Mouse (Mus musculus) hindbrain, embryonic 13.5 days (tissue): ENCODE results near the gene Commd7. TPM values are rescaled to one million over a fixed set of nuclear protein-coding genes. Genes with fewer than 3 reads are reported as not detected.

ENCODE experiments used
- ATAC-seq: fragments of 200-750 bp; cut with Nextera tagmentation; 2 replicates; pipeline ENCODE4 v1.8.0; 2017; ENCODE audit warnings: moderate TSS enrichment; ENCODE audit not compliant: low FRiP score
- H3K27ac ChIP-seq: fragments of 300-500 bp; sonication (generic); 2 replicates; pipeline ENCODE4 v1.5.1; 2015; ENCODE audit warnings: inconsistent platforms, mild to moderate bottlenecking, moderate library complexity
- H3K27me3 ChIP-seq: fragments of 300-500 bp; sonication (generic); 2 replicates; pipeline ENCODE4 v1.6.1; 2015; ENCODE audit warnings: mild to moderate bottlenecking, inconsistent platforms
- H3K36me3 ChIP-seq: fragments of 300-500 bp; sonication (generic); 2 replicates; pipeline ENCODE4 v1.6.1; 2015; ENCODE audit warnings: mild to moderate bottlenecking, inconsistent platforms
- H3K4me1 ChIP-seq: fragments of 300-500 bp; sonication (generic); replicated peaks from 2 replicates; pipeline ENCODE4 v1.6.1; 2015; ENCODE audit warnings: inconsistent platforms
- H3K4me2 ChIP-seq: fragments of 300-500 bp; sonication (generic); 2 replicates; pipeline ENCODE4 v1.6.1; 2015; ENCODE audit warnings: inconsistent platforms, mild to moderate bottlenecking, moderate library complexity
- H3K4me3 ChIP-seq: fragments of 300-500 bp; sonication (generic); 2 replicates; pipeline ENCODE4 v1.5.1; 2015; ENCODE audit warnings: mild to moderate bottlenecking, inconsistent platforms
- H3K9ac ChIP-seq: fragments of 300-500 bp; sonication (generic); 2 replicates; pipeline ENCODE4 v1.6.1; 2015; ENCODE audit warnings: mild to moderate bottlenecking, inconsistent platforms
- H3K9me3 ChIP-seq: fragments of 300-500 bp; sonication (generic); 2 replicates; pipeline ENCODE4 v1.6.1; 2016; ENCODE audit warnings: inconsistent platforms
- WGBS: fragments of 180-500 bp; shearing (Covaris S2); methylation state at CpG from one replicate; pipeline ENCODE4 v1.1.7; 2015; 5-methylcytosine and 5-hydroxymethylcytosine counted together
- polyA plus RNA-seq: library from polyadenylated mRNA; unstranded; fragments of >200 nt; fragmentation: Nextera tagmentation; extraction: Ambion mirVana; gene quantifications from 2 replicates; pipeline ENCODE4 v1.2.1, GENCODE M21; 2015

Gene Commd7
- polyA plus RNA-seq, 1 experiment from 2014 or later: 88.3 TPM

DNA sequence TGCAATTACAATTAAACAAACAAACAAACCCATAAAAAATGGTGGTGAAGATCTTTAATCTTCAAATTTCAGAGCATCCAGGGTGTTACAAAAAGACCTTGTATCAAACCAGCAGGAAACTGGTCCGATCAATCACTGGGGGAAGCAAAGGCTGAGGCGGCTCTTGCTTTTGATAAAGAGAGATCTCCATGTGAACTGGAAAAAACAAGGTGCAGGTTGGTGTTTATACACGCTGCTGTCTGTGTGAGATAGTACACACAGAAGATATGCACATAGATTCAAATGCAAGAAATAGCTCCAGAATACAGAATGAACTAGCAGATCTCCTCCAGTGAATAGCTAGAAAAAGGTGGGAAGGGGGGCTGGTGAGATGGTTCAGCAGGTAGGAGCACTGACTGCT lies 15.7 kb downstream of the Commd7 start:
- no peak for ATAC-seq
- Histone ChIP-seq H3K27me3 (no peaks in the 10 kb centered on the region), H3K9me3 (no peaks in the 10 kb centered on the region), H3K4me3 (no peak overlapping the region), H3K4me1 (0 out of 2 replicates have a peak, but pooled peaks cover 4% of the 10 kb centered on the region), H3K9ac (no peak overlapping the region), H3K27ac (no peak overlapping the region), H3K4me2 (no peak overlapping the region), H3K36me3 (peaks cover 59% of the 10 kb centered on the region)
- WGBS: 94% methylated on average over 3 of the region's 3 CpGs

DNA sequence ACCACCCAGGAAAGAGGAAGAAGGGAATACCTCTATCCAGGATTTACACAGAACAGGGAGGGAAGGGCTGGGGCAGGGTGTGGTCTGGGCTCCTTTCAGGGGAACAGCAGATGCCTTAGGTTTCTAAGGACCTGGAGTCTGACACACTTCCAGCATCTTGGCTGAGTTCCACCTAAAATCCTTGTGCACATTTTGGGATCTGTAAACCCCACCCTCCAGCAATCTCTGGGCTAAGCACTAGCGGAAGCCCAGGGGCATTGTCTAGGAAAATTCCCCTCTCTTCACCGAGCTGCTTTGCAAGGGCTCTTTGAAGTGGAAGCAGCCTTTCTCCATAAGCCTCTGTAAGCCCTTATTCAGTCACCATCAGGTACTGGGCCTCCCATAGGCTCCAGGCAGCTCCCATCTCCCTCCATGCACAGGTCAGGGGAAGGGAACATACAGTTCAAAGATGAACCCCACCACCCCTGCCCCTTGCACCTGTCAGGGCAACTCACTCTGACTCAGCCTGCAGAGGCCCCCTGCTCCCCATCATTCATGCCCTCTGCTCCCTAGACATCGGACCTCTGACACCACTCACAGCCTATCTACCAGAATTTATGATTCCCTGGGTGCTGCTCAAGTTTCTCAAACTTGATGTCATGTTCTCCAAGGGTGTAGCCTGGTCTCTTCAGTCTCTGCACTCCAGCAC lies 19.8 kb downstream of the Commd7 start:
- H3K9me3 ChIP-seq: no peaks in the 10 kb centered on the region
- no peak overlapping the region for H3K27ac ChIP-seq
- H3K4me3 ChIP-seq: no peak overlapping the region
- peaks cover 17% of the 10 kb centered on the region for H3K36me3 ChIP-seq
- no peak for ATAC-seq
- H3K4me2 ChIP-seq: no peak overlapping the region
- 40% methylated on average over 3 of the region's 3 CpGs for WGBS
- H3K27me3 ChIP-seq: no peaks in the 10 kb centered on the region
- peaks cover 29% of the 10 kb centered on the region for H3K4me1 ChIP-seq
- H3K9ac ChIP-seq: no peak overlapping the region

DNA sequence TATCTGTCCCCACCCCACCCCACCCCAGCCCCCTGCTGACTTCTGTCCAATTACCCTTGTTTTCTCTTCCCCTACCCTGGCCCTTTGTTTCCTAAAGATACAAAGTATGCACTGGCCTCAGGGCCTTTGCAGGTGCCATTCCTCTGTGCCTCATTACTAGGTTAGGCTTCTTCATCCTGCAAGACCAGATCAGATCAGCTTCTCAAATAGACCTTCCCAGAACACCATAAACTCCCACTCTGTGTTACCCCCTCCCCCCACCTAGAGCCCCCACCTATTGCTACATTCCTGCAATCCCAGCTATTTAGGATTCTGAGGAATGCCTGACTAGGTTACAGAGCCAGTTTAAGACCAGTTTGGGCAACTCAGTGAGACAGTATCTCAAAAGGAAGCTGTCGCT lies 20.8 kb downstream of the Commd7 start:
- no peak overlapping the region for H3K4me2 ChIP-seq
- H3K4me1 ChIP-seq: peaks cover 29% of the 10 kb centered on the region
- H3K4me3 ChIP-seq: no peak overlapping the region
- H3K27ac ChIP-seq: no peak overlapping the region
- H3K27me3 ChIP-seq: no peaks in the 10 kb centered on the region
- no peak for ATAC-seq
- H3K9me3 ChIP-seq: no peaks in the 10 kb centered on the region
- H3K36me3 ChIP-seq: peaks cover 7% of the 10 kb centered on the region
- no peak overlapping the region for H3K9ac ChIP-seq
- WGBS: 93% methylated on average over 1 of the region's 1 CpGs

DNA sequence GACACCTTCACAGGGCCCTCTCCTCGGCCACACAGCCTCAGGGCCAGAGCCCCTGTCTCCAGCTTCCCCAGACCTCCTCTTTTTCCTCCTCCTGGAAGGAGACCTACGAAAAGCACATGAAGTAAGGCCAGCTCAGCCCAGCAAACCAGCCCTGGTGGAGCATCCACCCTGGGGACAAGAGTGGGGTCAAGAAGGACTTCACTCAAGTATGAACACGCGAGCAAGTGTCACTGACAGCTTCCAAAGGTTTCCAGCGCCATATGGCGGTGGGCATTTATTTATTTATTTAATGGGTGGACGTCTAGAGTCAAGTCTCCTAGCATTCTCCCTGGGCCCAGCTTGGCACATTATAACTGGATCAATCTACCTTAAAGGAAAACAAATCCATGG lies 21.3 kb downstream of the Commd7 start:
- no peak; the same call in 1 of the 2 replicates for ATAC-seq
- Histone ChIP-seq H3K4me1 (peaks cover 29% of the 10 kb centered on the region), H3K9ac (peak overlapping the region; percentile 44; the same call in 1 of the 2 replicates), H3K27me3 (no peaks in the 10 kb centered on the region), H3K36me3 (peaks cover 5% of the 10 kb centered on the region; the same call in 1 of the 2 replicates), H3K9me3 (no peaks in the 10 kb centered on the region), H3K27ac (peak overlapping the region; percentile 85), H3K4me3 (no peak overlapping the region), H3K4me2 (no peak overlapping the region)
- 63% methylated on average over 7 of the region's 7 CpGs for WGBS

DNA sequence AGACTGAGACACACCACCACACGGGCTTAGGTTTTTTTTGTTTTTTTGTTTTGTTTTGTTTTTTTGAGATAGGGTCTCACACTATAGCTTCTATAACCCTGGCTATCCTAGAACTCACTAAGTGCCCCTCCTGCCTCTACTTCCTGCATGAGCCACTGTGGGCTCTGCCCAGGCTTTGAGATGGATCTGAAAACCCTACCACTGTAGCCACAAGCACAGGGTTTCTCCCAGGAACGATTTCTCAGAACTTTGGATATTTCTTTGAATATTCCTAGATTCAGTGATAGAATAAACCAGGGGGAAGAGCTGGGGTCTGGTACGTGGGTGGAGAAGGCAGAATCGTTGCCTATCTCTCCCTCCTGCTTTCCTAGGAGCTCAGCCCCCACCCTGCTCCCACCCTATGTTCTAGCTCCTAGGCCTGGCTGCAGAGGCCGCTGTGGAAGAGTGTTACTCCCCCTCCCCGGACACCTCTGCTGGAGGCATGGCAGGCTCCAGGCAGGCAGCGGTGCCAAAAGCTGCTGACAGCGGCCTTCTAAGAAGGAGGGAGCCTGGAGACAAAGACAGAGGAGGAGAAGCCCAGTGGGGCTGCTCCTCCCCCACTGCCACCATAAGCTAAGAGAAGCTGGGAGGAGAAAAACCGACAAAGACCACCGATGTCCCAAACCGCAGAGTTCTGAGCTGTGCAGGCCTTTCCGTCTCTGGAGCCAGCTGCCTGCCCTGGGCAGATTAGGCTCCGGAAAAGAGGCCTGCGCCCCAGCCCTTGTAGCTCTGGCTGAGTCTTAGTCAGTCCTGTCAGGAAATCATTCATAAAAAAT lies 21.9 kb downstream of the Commd7 start:
- H3K4me2 ChIP-seq: no peak overlapping the region
- peak; percentile 67 for ATAC-seq
- peaks cover 5% of the 10 kb centered on the region; the same call in 1 of the 2 replicates for H3K36me3 ChIP-seq
- no peak overlapping the region for H3K4me3 ChIP-seq
- 13% methylated on average over 14 of the region's 14 CpGs for WGBS
- H3K9me3 ChIP-seq: no peaks in the 10 kb centered on the region
- H3K4me1 ChIP-seq: peaks cover 29% of the 10 kb centered on the region
- H3K27ac ChIP-seq: peak overlapping the region; percentile 85
- no peaks in the 10 kb centered on the region for H3K27me3 ChIP-seq
- H3K9ac ChIP-seq: peak overlapping the region; percentile 44

DNA sequence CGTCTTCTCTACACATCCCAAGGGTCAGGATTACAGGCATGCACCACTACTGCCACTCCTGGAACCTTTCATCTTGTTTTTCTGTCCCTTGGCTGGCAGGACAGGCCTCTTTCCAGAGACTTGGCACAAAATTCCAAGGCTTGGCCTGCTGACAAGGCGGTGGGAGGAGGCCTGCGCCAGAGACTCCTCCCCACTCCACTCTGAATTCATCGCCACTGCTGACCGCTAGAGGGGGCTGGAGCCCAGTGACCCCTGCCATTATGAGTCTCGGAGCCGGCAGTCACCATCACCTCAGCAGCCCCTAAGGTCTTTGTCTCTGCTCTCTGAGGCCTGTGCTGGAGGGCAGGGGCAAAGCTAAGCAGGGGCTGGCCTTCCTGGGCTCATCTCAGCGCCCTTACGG lies 23.0 kb downstream of the Commd7 start:
- Histone ChIP-seq H3K4me1 (peaks cover 29% of the 10 kb centered on the region), H3K27ac (peak overlapping the region; percentile 40; the same call in 1 of the 2 replicates), H3K9ac (no peak overlapping the region), H3K4me2 (no peak overlapping the region), H3K36me3 (no peaks in the 10 kb centered on the region), H3K4me3 (no peak overlapping the region), H3K9me3 (no peaks in the 10 kb centered on the region), H3K27me3 (no peaks in the 10 kb centered on the region)
- WGBS: 6% methylated on average over 9 of the region's 9 CpGs
- peak; percentile 38 for ATAC-seq

DNA sequence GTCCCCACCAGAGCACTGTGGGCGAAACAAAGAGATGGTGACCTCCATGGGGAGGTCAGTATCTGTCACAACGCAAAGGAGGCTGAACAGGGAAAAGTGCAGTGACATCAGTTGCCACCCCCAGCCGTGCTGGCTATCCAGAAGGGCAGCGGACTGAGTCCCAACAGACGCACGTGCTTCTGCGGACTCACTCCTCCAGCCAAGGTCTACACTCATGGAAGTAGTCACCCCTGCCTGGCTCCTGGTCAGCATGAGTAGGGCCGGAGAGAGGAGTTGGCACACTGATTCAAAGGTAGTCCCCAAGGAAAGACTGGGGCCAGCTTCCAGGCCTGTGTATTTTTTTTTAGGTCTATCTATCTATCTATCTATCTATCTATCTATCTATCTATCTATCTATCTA lies 23.5 kb downstream of the Commd7 start:
- Histone ChIP-seq H3K36me3 (no peaks in the 10 kb centered on the region), H3K4me2 (no peak overlapping the region), H3K27me3 (no peaks in the 10 kb centered on the region), H3K27ac (no peak overlapping the region), H3K9me3 (no peaks in the 10 kb centered on the region), H3K4me3 (no peak overlapping the region), H3K9ac (no peak overlapping the region), H3K4me1 (peaks cover 29% of the 10 kb centered on the region)
- no peak for ATAC-seq
- 56% methylated on average over 8 of the region's 8 CpGs for WGBS

DNA sequence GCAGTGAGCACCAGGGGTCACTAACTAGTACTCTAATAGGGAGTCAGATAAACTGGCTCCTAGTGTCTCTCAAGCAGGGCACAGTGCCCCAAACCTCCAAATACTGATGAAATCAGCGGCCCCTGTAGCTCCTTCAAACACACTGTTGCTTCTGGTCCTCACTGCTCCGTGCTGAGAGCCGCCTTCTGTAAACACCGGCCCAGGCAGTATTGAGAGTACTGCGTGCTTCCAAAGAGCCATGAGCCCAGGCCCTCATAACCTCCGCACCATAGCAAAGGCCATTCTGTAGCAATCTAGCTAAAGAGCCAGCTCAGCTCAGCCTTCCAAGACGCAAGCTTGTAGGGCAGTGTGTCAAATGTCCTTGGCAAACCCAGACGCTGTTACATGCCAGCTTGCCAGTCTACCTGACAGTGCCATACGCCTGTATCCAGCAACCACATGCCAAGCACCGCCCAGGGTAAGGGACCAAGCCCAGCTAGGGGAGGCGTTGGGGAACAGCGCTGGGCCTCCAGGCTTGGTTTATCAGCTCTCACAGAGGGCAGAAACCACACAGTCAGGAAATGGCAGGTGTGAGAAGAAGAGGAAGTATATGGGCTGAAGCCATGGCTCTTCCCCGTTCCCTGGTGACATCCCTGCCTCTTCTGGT lies 24.6 kb downstream of the Commd7 start:
- H3K27me3 ChIP-seq: no peaks in the 10 kb centered on the region
- H3K4me1 ChIP-seq: peaks cover 29% of the 10 kb centered on the region
- no peaks in the 10 kb centered on the region for H3K9me3 ChIP-seq
- no peak for ATAC-seq
- no peak overlapping the region for H3K27ac ChIP-seq
- H3K4me3 ChIP-seq: no peak overlapping the region
- H3K9ac ChIP-seq: no peak overlapping the region
- H3K36me3 ChIP-seq: no peaks in the 10 kb centered on the region
- no peak overlapping the region for H3K4me2 ChIP-seq
- 83% methylated on average over 13 of the region's 13 CpGs for WGBS

DNA sequence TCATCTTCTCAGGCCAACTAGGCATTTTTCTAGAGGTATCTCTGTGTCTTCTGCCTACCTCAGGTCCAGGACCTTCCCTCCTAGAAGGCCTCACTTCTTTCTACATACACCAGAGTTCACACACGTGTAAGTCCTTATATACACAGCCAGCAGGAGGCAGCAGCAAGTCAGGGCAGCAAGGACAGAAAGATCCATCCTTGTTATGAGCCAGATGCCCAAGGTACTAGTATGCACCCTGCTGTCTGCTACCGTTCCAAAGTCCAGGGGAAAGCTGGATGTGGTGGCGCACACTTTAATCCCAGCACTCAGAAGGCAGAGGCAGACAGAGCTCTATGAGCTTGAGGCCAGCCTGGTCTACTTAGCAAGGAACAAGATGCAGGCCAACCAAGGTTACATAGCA lies 26.2 kb downstream of the Commd7 start:
- H3K27me3 ChIP-seq: no peaks in the 10 kb centered on the region
- H3K27ac ChIP-seq: no peak overlapping the region
- 81% methylated on average over 3 of the region's 3 CpGs for WGBS
- ATAC-seq: no peak
- no peak overlapping the region for H3K9ac ChIP-seq
- no peaks in the 10 kb centered on the region for H3K9me3 ChIP-seq
- peaks cover 27% of the 10 kb centered on the region for H3K4me1 ChIP-seq
- no peak overlapping the region for H3K4me3 ChIP-seq
- H3K4me2 ChIP-seq: no peak overlapping the region
- no peaks in the 10 kb centered on the region for H3K36me3 ChIP-seq

DNA sequence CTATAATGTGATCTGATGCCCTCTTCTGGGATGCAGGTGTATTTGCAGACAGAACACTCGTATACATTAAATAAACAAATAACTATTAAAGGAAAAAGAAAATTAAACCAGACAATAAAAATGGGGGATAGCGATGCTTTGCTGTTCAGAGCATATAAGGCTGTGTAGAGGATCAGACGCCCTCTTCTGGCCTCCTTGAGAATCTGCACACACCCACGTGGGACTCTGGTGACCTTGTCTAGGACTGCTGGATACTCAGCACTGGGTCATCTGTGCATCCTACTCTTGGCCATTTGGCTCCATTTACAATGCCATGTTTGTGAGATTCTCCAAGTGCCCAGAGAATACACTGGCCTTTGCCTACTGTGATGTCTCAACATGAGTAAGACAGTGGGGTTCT lies 28.9 kb downstream of the Commd7 start:
- no peak for ATAC-seq

DNA sequence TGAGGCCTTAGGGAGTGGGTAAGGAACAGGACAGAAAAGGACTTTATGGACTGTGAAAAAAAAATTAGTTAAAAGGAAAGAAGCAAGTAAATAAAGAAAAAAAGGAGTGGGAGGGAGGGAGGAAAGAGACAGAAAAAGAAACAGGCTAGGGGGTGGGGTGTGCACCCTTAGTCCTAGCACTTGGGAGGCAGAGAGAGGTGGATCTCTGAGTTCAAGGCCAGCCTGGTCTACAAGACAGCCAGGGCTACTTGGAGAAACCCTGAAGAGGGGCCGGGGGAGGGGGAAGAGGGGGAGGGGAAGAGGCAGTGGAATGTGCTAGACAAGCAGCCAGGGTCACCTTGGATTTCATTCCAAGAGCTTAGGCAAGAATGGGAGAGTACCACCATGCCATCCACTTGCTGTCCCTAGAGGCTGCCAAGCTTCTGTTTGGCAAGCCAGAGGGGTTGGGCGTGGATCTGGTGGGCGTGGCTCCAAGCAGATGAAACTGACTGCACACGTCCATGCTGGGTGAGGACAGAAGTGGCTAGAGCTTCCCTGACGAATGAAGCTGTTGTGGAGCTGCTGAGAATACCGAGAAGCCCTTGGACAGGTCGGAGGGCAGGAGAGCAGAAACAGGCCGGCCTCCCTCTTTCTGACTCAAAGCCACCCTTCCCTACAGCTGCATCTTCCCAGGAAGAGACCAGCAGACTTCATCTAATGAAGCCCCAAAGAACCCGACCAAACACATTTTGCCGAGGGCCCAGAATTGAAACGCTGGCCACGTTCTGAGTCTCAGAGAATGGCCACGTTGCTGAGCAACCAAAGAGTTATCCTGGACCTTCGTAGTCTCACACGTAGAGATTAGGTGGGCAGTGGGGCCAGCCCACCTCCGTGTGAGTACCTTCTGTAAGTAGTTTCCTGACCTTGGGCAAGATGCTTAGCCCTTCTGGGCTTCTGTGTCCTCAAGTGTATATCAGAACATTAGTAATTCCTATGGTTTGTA lies 31.6 kb downstream of the Commd7 start:
- H3K27me3 ChIP-seq: no peaks in the 10 kb centered on the region
- no peak overlapping the region for H3K4me3 ChIP-seq
- no peaks in the 10 kb centered on the region for H3K9me3 ChIP-seq
- H3K4me1 ChIP-seq: peaks cover 22% of the 10 kb centered on the region
- H3K27ac ChIP-seq: peak overlapping the region; percentile 62
- 41% methylated on average over 16 of the region's 16 CpGs for WGBS
- peak overlapping the region; percentile 8; the same call in 1 of the 2 replicates for H3K4me2 ChIP-seq
- peak overlapping the region; percentile 35; the same call in 1 of the 2 replicates for H3K9ac ChIP-seq
- ATAC-seq: peak; percentile 46
- no peaks in the 10 kb centered on the region for H3K36me3 ChIP-seq

More for the DNA sequence above, 28.9 kb downstream of the Commd7 start:
- H3K4me2 ChIP-seq: no peak overlapping the region
- no peak overlapping the region for H3K4me3 ChIP-seq
- 37% methylated on average over 4 of the region's 4 CpGs for WGBS
- H3K27ac ChIP-seq: no peak overlapping the region
- no peaks in the 10 kb centered on the region for H3K27me3 ChIP-seq
- peaks cover 17% of the 10 kb centered on the region for H3K4me1 ChIP-seq
- no peaks in the 10 kb centered on the region for H3K9me3 ChIP-seq
- H3K36me3 ChIP-seq: no peaks in the 10 kb centered on the region
- no peak overlapping the region for H3K9ac ChIP-seq
